Comparison of ENCODE assay signal across 7 mouse cellular contexts in the genomic region with DNA sequence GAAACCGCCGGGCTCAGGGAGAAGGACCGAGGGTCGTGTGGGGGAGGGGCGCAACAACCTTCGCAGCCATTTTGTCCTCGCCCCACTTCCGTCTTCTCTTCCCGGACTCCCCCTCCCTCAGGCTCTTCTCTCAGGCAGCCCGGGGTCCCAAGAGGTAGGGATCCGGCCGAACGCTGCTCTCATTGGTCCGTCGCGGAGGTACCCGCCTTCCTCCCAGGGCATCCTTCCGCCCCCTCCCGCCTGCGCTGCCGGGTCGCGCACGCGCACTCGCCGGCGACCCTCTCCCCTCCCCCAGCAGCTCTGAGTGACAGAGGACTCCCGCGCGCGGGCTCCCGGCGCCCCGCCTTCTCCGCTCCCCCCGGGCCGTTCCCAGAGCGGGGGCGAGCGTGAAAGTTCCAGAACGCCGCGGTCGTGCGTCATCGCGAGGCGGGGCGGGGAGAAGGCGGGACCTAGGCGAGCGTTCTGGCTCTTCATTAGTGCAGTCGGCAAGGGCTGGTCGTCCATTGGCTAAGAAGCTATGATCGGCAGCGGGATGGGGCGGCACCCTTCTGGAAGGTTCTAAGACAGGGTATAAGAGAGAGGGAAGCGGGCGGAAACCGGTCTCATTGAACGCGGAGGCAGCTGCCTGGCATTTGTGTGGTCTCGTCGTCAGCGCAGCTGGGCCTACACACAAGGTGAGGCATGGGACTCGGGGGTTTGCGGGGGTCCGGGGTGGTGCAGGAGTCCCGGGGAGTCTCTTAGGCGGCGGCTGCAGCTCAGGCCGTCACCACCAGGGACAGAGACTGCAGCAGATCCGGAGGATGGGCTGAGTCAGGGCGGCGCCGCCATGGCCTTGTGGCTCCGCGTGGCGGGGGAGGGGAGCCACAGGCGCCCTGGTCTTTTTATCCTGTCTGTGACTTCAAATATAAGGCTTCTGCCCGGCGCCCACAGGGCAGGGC. TPM values are rescaled to one million over a fixed set of nuclear protein-coding genes. Genes with fewer than 3 reads are reported as not detected.
DNase-seq lines count a peak whose midpoint lies in the region; ATAC-seq lines count a peak whose summit lies in the region.

A gene (plus strand): TSS at position 310 of the 938 bp plus-strand sequence.

- peak within 1 kb of the TSS; percentile 96 for H3K27ac ChIP-seq in intestine, embryonic 15.5 days
- H3K27ac ChIP-seq in midbrain, embryonic 10.5 days (replicated peaks) = peak within 1 kb of the TSS; percentile 100

- under 1% methylated on average over 76 of the region's 83 CpGs for WGBS in intestine, embryonic 15.5 days
- WGBS in midbrain, embryonic 10.5 days = under 1% methylated on average over 82 of the region's 83 CpGs

- peak within 1 kb of the TSS; percentile 99 for H3K9ac ChIP-seq in intestine, embryonic 15.5 days

- peak; percentile 96 for ATAC-seq in intestine, embryonic 15.5 days

- H3K36me3 ChIP-seq in intestine, embryonic 15.5 days = peaks cover 8% of the 10 kb centered on the region
- H3K36me3 ChIP-seq in midbrain, embryonic 10.5 days = peaks cover 42% of the 10 kb centered on the region

- H3K4me1 ChIP-seq in intestine, embryonic 15.5 days (replicated peaks) = peaks cover 10% of the 10 kb centered on the region
- peaks cover 52% of the 10 kb centered on the region for H3K4me1 ChIP-seq in midbrain, embryonic 10.5 days

- H3K27me3 ChIP-seq in intestine, embryonic 15.5 days (replicated peaks) = no peaks in the 10 kb centered on the region
- H3K27me3 ChIP-seq in midbrain, embryonic 10.5 days (ENCODE audit: low read depth, poor library complexity, severe bottlenecking) = no peaks in the 10 kb centered on the region

- intact Hi-C loops in gastrocnemius, postnatal 36 days (cut with DNase I) = no loop called here
- intact Hi-C loops in left cerebral cortex, postnatal 25 days (cut with DNase I) = loop anchor here (2.0 kb wide), 2 partner anchors 36 to 44 kb away; no protein-coding TSS in a partner anchor

- H3K9me3 ChIP-seq in intestine, embryonic 15.5 days = no peaks in the 10 kb centered on the region
- no peaks in the 10 kb centered on the region for H3K9me3 ChIP-seq in midbrain, embryonic 10.5 days (replicated peaks)

- H3K4me3 ChIP-seq in intestine, embryonic 15.5 days (replicated peaks) = peak within 1 kb of the TSS; percentile 94
- H3K4me3 ChIP-seq in midbrain, embryonic 10.5 days = peak within 1 kb of the TSS; percentile 94

- peak within 1 kb of the TSS; percentile 64 for H3K4me2 ChIP-seq in intestine, embryonic 15.5 days (replicated peaks)

- DNase-seq in adrenal gland, adult 2 months = peak; percentile 100
- DNase-seq in embryo, embryonic 11.5 days (ENCODE audit: low read depth, low spot score) = peak; percentile 99
- DNase-seq in gastrocnemius, postnatal 36 days = peak; percentile 99 to 100
- DNase-seq in left cerebral cortex, postnatal 25 days (ENCODE audit: low spot score in 2 of 2) = peak; percentile 100
- peak; percentile 100 for DNase-seq in midbrain, embryonic 10.5 days (ENCODE audit: low spot score)
- DNase-seq in right cerebral cortex, postnatal 4 days = peak; percentile 99

RNA-seq across cellular contexts. Expression of the gene that starts here (rescaled TPM):
- 1,000 to 10,000 TPM; 1,424 to 4,193 TPM for total RNA-seq in adrenal gland, adult 2 months (2021)
- 1,414 and 2,267 TPM in 2 replicates for polyA plus RNA-seq in adrenal gland, adult 2 months (2012; rRNA removed)
- total RNA-seq in gastrocnemius, postnatal 36 days (2021) = 1,000 to 10,000 TPM; 1,032 to 1,188 TPM
- polyA plus RNA-seq in intestine, embryonic 15.5 days (2015; fragmentation: Nextera tagmentation; extraction: Ambion mirVana) = 2,425 and 2,606 TPM in 2 replicates
- 1,000 to 10,000 TPM; 2,412 to 2,535 TPM for total RNA-seq in left cerebral cortex, postnatal 25 days (2021)
- 3,165 and 3,904 TPM in 2 replicates for polyA plus RNA-seq in midbrain, embryonic 10.5 days (2016; fragmentation: Nextera tagmentation; extraction: Ambion mirVana)

Comparison
In these comparisons a context has a peak if more than half of its experiments do, and no peak if none do; other contexts are left out.
1. Peak in every context shown above with its lines: DNase-seq, ATAC-seq, H3K4me3 ChIP-seq and H3K27ac ChIP-seq.